Mouse (Mus musculus): Measurements from ENCODE around the gene Sf3a1. TPM values are rescaled to one million over a fixed set of nuclear protein-coding genes. Genes with fewer than 3 reads are reported as not detected.

Gene Sf3a1
- polyA plus RNA-seq, 1 experiment from 2014 or later: 45.2 TPM

DNA sequence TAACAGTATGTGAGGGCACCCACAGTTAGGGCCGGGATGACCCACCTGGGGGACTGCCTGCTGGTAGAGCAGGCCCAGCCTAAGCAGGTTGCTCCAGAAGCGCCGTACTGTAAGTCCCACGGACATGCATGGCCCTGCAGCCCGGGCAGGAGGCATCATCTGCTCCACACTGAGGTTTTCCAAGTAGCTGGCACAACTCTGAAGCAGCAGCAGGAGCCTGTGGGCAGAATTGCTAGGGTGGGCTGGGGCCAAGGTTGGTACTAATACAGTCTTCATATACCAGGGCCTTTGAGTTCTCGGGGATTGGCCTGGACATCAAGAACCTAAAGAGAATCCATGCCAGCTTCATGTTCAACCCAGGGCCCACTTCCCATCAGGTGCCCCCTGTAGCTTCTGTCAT, 10.3 kb upstream of the Sf3a1 start:
- DNase-seq (ENCODE audit: low read depth, low spot score) (no peak), ATAC-seq (no peak)
- in situ Hi-C loops (cut with MboI; ENCODE audit: low pct_unique_long_range_greater_than_20kb): no loop called here
- ChIA-PET CTCF (interaction anchor here (0.9 to 1.1 kb wide), 2 partner anchors 9 to 11 kb away, joined by 3 read pairs; no protein-coding TSS in a partner anchor), POLR2A (no interaction called here)
- H3K27me3 ChIP-seq: no peaks in the 10 kb centered on the region
- no peak for TF ChIP-seq CTCF (IDR thresholded peaks at IDR 0.05)

DNA sequence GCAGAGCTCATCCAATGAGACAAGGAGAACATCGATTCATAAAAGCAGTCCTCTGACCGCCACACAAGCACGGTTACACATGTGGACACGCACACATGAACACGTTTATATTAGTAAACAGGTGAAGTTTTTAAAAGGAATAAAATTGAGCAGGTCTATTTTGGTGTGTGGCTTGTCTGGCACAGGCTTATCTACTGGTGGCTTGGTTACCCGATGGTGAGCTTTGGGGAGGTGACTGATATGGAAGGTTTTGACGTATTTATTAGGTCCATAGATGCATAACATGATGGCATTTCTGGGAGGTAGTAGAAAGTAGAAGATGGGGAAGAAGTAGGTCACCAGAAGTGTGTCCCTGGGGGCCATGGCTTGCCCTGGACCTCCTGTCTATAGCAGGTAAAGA, 6.5 kb upstream of the Sf3a1 start:
- ATAC-seq (no peak), DNase-seq (ENCODE audit: low read depth, low spot score) (no peak)
- no peaks in the 10 kb centered on the region for H3K27me3 ChIP-seq
- TF ChIP-seq CTCF (IDR thresholded peaks at IDR 0.05): no peak
- POLR2A ChIA-PET: no interaction called here
- in situ Hi-C loops (cut with MboI; ENCODE audit: low pct_unique_long_range_greater_than_20kb): no loop called here
- CTCF ChIA-PET: interaction anchor here (2.0 kb wide), 1 partner anchor 19 kb away, joined by 6 read pairs; the partner anchor contains the start of gene Rnf215

- CTCF ChIA-PET: no interaction called here
- POLR2A ChIA-PET: no interaction called here
- no peak for DNase-seq (ENCODE audit: low read depth, low spot score)
- ATAC-seq: no peak
- in situ Hi-C loops (cut with MboI; ENCODE audit: low pct_unique_long_range_greater_than_20kb): no loop called here
- H3K27me3 ChIP-seq: no peaks in the 10 kb centered on the region
- no peak for TF ChIP-seq CTCF (IDR thresholded peaks at IDR 0.05)
Observed at GRCm38 (mm10) chr11:4155641-4156040, 4.5 kb upstream of the Sf3a1 start.

DNA sequence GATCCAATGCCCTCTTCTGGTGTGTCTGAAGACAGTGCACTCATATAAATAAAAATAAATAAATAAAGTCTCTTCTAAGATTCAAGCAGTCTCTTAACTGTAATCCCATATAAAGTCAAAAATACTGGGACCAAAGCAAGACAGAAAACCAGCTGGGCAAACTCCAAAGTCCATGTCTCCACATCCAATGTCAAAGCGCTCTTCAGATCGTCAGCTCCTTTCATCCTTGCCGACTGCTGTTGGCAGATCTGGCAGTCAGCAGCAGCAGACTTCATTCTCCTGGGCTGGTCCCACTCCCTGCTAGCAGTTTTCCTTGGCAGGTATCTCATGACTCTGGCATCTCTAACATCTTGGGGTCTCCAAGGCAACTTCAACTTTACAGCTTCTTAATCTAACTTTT, 1.5 kb upstream of the Sf3a1 start:
- DNase-seq (ENCODE audit: low read depth, low spot score) (no peak), ATAC-seq (no peak)
- in situ Hi-C loops (cut with MboI; ENCODE audit: low pct_unique_long_range_greater_than_20kb): no loop called here
- no peaks in the 10 kb centered on the region for H3K27me3 ChIP-seq
- CTCF ChIA-PET: interaction anchor here (1.2 to 1.4 kb wide), 2 partner anchors 9 to 17 kb away, joined by 3 read pairs; no protein-coding TSS in a partner anchor
- TF ChIP-seq CTCF (IDR thresholded peaks at IDR 0.05): no peak
- POLR2A ChIA-PET: no interaction called here

DNA sequence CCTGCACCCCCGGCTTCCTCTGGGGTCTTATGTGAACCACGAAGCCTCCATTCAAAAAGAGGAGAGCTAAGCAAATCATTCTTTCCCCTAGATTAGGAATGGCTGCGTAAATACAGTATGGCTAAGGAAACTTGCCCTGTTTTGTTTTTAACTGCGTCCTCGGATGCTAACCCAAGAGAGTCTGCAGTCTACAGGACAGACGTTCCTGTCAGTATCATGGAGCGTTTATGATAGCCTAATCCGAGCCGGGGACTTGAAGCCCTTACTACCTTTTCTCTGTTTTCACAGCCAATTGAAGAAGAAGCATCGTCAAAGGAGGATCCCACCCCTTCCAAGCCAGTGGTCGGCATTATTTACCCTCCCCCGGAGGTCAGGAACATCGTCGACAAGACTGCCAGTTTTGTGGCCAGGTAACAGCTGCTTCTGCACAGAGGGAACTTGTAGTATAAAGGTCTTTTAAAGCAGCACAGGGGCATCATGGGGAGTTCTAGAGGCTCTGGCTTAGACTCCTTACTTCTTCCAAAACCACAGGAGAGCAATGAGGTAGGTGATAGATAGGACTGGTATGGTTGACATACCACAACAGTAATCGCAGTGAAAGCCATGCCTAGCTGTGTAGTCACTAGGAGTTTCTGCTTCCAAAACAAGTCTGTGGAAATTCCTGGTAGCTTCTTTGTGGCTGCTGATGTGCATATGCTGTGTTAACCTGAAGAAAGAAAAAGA, 769 bp downstream of the Sf3a1 start:
- TF ChIP-seq CTCF (IDR thresholded peaks at IDR 0.05): no peak
- DNase-seq (ENCODE audit: low read depth, low spot score): no peak
- no peak for ATAC-seq
- ChIA-PET CTCF (interaction anchor here (1.1 to 1.5 kb wide), 3 partner anchors 9 to 59 kb away, joined by 3 to 4 read pairs (median 3); no protein-coding TSS in a partner anchor), POLR2A (interaction anchor here (0.6 to 2.0 kb wide), 2 partner anchors 18 to 44 kb away, joined by 3 to 5 read pairs; no protein-coding TSS in a partner anchor)
- H3K27me3 ChIP-seq: no peaks in the 10 kb centered on the region
- in situ Hi-C loops (cut with MboI; ENCODE audit: low pct_unique_long_range_greater_than_20kb): no loop called here

- H3K27me3 ChIP-seq: no peaks in the 10 kb centered on the region
- ChIA-PET POLR2A (no interaction called here), CTCF (no interaction called here)
- ATAC-seq: no peak
- no peak for TF ChIP-seq CTCF (IDR thresholded peaks at IDR 0.05)
- DNase-seq (ENCODE audit: low read depth, low spot score): no peak
- in situ Hi-C loops (cut with MboI; ENCODE audit: low pct_unique_long_range_greater_than_20kb): no loop called here
Observed at GRCm38 (mm10) chr11:4164701-4165100, 4.6 kb downstream of the Sf3a1 start.

DNA sequence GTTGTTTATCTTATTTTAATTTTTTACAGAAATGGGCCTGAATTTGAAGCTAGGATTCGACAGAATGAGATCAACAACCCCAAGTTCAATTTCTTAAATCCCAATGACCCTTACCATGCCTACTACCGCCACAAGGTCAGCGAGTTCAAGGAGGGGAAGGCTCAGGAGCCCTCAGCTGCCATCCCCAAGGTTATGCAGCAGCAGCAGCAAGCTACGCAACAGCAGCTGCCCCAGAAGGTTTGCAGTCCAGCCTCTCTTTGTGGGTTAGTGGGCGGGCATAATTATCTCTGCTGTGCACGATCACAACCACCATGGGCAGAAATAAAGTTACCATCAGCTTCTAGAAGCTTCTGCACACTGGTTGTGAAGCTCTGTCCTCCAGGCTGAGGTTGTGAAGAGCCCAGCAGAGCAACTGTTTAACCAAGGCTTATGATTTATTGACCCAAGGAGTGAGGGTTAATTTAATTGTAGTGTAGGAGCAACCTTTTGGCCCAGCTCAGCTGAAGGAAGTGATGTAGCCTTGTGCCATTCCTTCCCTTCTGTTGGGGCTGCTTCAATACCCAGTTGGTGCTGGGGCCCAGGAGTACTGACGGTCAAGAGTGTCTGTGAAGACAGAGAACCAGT, 6.4 kb downstream of the Sf3a1 start:
- ChIA-PET CTCF (interaction anchor here (0.8 to 1.6 kb wide), 3 partner anchors 8 to 24 kb away, joined by 3 to 4 read pairs (median 3); no protein-coding TSS in a partner anchor), POLR2A (interaction anchor here (1.3 kb wide), 1 partner anchor 12 kb away, joined by 5 read pairs; no protein-coding TSS in a partner anchor)
- TF ChIP-seq CTCF (IDR thresholded peaks at IDR 0.05): no peak
- in situ Hi-C loops (cut with MboI; ENCODE audit: low pct_unique_long_range_greater_than_20kb): no loop called here
- ATAC-seq (no peak), DNase-seq (ENCODE audit: low read depth, low spot score) (no peak)
- H3K27me3 ChIP-seq: no peaks in the 10 kb centered on the region

GRCm38 (mm10) chr11:4174586-4174985, 14.4 kb downstream of the Sf3a1 start:
- no peaks in the 10 kb centered on the region for H3K27me3 ChIP-seq
- POLR2A ChIA-PET: interaction anchor here (1.3 kb wide), 1 partner anchor 8 kb away, joined by 4 read pairs; no protein-coding TSS in a partner anchor
- DNase-seq (ENCODE audit: low read depth, low spot score): no peak
- CTCF ChIA-PET: interaction anchor here (1.1 kb wide), 2 partner anchors 9 to 45 kb away, joined by 3 to 4 read pairs; no protein-coding TSS in a partner anchor
- TF ChIP-seq CTCF (IDR thresholded peaks at IDR 0.05): no peak
- in situ Hi-C loops (cut with MboI; ENCODE audit: low pct_unique_long_range_greater_than_20kb): no loop called here
- ATAC-seq: no peak

DNA sequence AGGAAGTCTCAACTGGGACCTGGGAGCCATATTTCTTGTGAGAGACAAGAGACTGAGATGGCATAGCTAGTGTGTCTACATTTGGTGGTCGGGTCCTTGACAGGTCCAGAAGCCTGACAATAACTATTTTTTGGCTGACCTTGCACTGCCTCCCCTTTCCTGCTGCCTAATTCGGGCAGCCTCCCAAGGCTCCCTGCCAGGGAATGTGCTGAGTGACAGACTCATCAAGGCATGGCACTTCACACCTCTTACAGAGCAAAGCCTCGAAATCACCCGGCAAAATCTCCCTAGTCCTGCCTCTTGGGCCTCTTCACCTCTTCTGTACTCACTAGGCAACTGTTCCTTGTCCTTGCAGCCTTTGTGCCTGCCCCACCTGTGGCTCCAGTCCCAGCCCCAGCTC, 17.6 kb downstream of the Sf3a1 start:
- no peaks in the 10 kb centered on the region for H3K27me3 ChIP-seq
- no peak for TF ChIP-seq CTCF (IDR thresholded peaks at IDR 0.05)
- in situ Hi-C loops (cut with MboI; ENCODE audit: low pct_unique_long_range_greater_than_20kb): no loop called here
- CTCF ChIA-PET: no interaction called here
- DNase-seq (ENCODE audit: low read depth, low spot score) (no peak), ATAC-seq (no peak)
- POLR2A ChIA-PET: interaction anchor here (1.2 to 1.7 kb wide), 2 partner anchors 12 to 18 kb away, joined by 3 to 5 read pairs; partner anchors contain the start of genes Ccdc157 and Sf3a1

GRCm38 (mm10) chr11:4182061-4182460, 21.9 kb downstream of the Sf3a1 start:
- ChIA-PET CTCF (interaction anchor here (1.1 kb wide), 1 partner anchor 14 kb away, joined by 3 read pairs; no protein-coding TSS in a partner anchor), POLR2A (interaction anchor here (1.3 to 1.8 kb wide), 3 partner anchors 8 to 34 kb away, joined by 4 read pairs; partner anchors contain the start of genes Ccdc157 and Sf3a1)
- DNase-seq (ENCODE audit: low read depth, low spot score): no peak
- TF ChIP-seq CTCF (IDR thresholded peaks at IDR 0.05): no peak
- H3K27me3 ChIP-seq: no peaks in the 10 kb centered on the region
- in situ Hi-C loops (cut with MboI; ENCODE audit: low pct_unique_long_range_greater_than_20kb): no loop called here
- ATAC-seq: no peak
